Mouse (Mus musculus) kidney, embryonic 14.5 days (tissue): ENCODE measurements around the gene Rhebl1. TPM values are rescaled to one million over a fixed set of nuclear protein-coding genes. Genes with fewer than 3 reads are reported as not detected.
A peak's percentile ranks its signal among the peaks of the same experiment; 100 is the strongest.

ENCODE experiments used
- ATAC-seq: fragments of 200-750 bp; cut with Nextera tagmentation; 2 replicates; pipeline ENCODE4 v1.8.0; 2017; ENCODE audit warnings: moderate number of reproducible peaks, mild to moderate bottlenecking, moderate TSS enrichment, moderate library complexity; ENCODE audit not compliant: low FRiP score, low TSS enrichment
- H3K27ac ChIP-seq: fragments of 300-500 bp; sonication (generic); 2 replicates; pipeline ENCODE4 v1.5.1; 2014; ENCODE audit warnings: low read depth, mild to moderate bottlenecking, low read length, moderate library complexity, mixed read lengths
- H3K27me3 ChIP-seq: fragments of 300-500 bp; sonication (generic); 2 replicates; pipeline ENCODE4 v1.6.1; 2014; ENCODE audit warnings: mild to moderate bottlenecking, low read length; ENCODE audit not compliant: control insufficient read depth, insufficient read depth
- H3K36me3 ChIP-seq: fragments of 300-500 bp; sonication (generic); 2 replicates; pipeline ENCODE4 v1.6.1; 2014; ENCODE audit warnings: low read length, mixed read lengths; ENCODE audit not compliant: control insufficient read depth, insufficient read depth
- H3K4me1 ChIP-seq: fragments of 300-500 bp; sonication (generic); 2 replicates; pipeline ENCODE4 v1.6.1; 2014; ENCODE audit warnings: low read length, mixed read lengths; ENCODE audit not compliant: control insufficient read depth, insufficient read depth
- H3K4me2 ChIP-seq: fragments of 300-500 bp; sonication (generic); replicated peaks from 2 replicates; pipeline ENCODE4 v1.6.1; 2014; ENCODE audit warnings: low read depth, mild to moderate bottlenecking, low read length
- H3K4me3 ChIP-seq: fragments of 300-500 bp; sonication (generic); 2 replicates; pipeline ENCODE4 v1.5.1; 2014; ENCODE audit warnings: mild to moderate bottlenecking, low read length
- H3K9ac ChIP-seq: fragments of 300-500 bp; sonication (generic); 2 replicates; pipeline ENCODE4 v1.6.1; 2014; ENCODE audit warnings: low read depth, mild to moderate bottlenecking, low read length, moderate library complexity
- H3K9me3 ChIP-seq: fragments of 300-500 bp; sonication (generic); 2 replicates; pipeline ENCODE4 v1.6.1; 2016; ENCODE audit warnings: low read length; ENCODE audit not compliant: control insufficient read depth
- WGBS: fragments of 180-500 bp; shearing (Covaris S2); extraction: QIAGEN DNeasy Blood & Tissue Kit; methylation state at CpG from one replicate; pipeline ENCODE4 v1.1.7; 2014; 5-methylcytosine and 5-hydroxymethylcytosine counted together
- polyA plus RNA-seq: library from polyadenylated mRNA; unstranded; fragments of >200 nt; fragmentation: Nextera tagmentation; extraction: Ambion mirVana; gene quantifications from 2 replicates; pipeline ENCODE4 v1.2.1, GENCODE M21; 2014

The Rhebl1 gene
- polyA plus RNA-seq, 1 experiment from 2014 or later, result 14.4 TPM

GRCm38 (mm10) chr15:98897495-98897894 is 3.2 kb upstream of the Rhebl1 start:
- H3K27ac ChIP-seq, result no peak overlapping the region
- H3K9ac ChIP-seq, result no peak overlapping the region
- peak overlapping the region; percentile 31 for H3K4me3 ChIP-seq
- no peaks in the 10 kb centered on the region for H3K9me3 ChIP-seq
- H3K4me1 ChIP-seq, result peaks cover 40% of the 10 kb centered on the region
- WGBS, result 1% methylated on average over 10 of the region's 10 CpGs
- H3K4me2 ChIP-seq, result peak overlapping the region; percentile 38
- no peak for ATAC-seq
- H3K36me3 ChIP-seq, result no peaks in the 10 kb centered on the region
- peaks cover 71% of the 10 kb centered on the region for H3K27me3 ChIP-seq

GRCm38 (mm10) chr15:98895635-98896589 is 1.6 kb upstream of the Rhebl1 start:
- no peak for ATAC-seq
- H3K9ac ChIP-seq, result peak overlapping the region; percentile 54
- no peaks in the 10 kb centered on the region for H3K36me3 ChIP-seq
- peaks cover 73% of the 10 kb centered on the region for H3K27me3 ChIP-seq
- H3K4me1 ChIP-seq, result peaks cover 40% of the 10 kb centered on the region
- H3K9me3 ChIP-seq, result no peaks in the 10 kb centered on the region
- H3K27ac ChIP-seq, result no peak overlapping the region
- H3K4me2 ChIP-seq, result peak overlapping the region; percentile 49
- WGBS, result 3% methylated on average over 40 of the region's 41 CpGs
- H3K4me3 ChIP-seq, result peak overlapping the region; percentile 30

- Histone ChIP-seq H3K4me1 (peaks cover 40% of the 10 kb centered on the region), H3K36me3 (no peaks in the 10 kb centered on the region), H3K4me2 (peak overlapping the region; percentile 99), H3K4me3 (peak overlapping the region; percentile 55), H3K9me3 (no peaks in the 10 kb centered on the region), H3K27ac (no peak overlapping the region), H3K27me3 (peaks cover 73% of the 10 kb centered on the region), H3K9ac (no peak overlapping the region)
- no peak for ATAC-seq
- 2% methylated on average over 38 of the region's 38 CpGs for WGBS
Measured at GRCm38 (mm10) chr15:98894746-98895634, 650 bp upstream of the Rhebl1 start.

- no peak overlapping the region for H3K9ac ChIP-seq
- no peak overlapping the region for H3K4me2 ChIP-seq
- H3K27ac ChIP-seq, result no peak overlapping the region
- no peak overlapping the region for H3K4me3 ChIP-seq
- peaks cover 58% of the 10 kb centered on the region for H3K27me3 ChIP-seq
- 52% methylated on average over 4 of the region's 4 CpGs for WGBS
- no peaks in the 10 kb centered on the region for H3K36me3 ChIP-seq
- no peaks in the 10 kb centered on the region for H3K9me3 ChIP-seq
- ATAC-seq, result no peak
- peaks cover 36% of the 10 kb centered on the region for H3K4me1 ChIP-seq
Measured at GRCm38 (mm10) chr15:98893036-98893435, 1.3 kb downstream of the Rhebl1 start.

GRCm38 (mm10) chr15:98891907-98892606 is 2.3 kb downstream of the Rhebl1 start:
- ATAC-seq, result peak; percentile 36; the same call in 1 of the 2 replicates
- H3K9me3 ChIP-seq, result no peaks in the 10 kb centered on the region
- H3K4me3 ChIP-seq, result no peak overlapping the region
- 46% methylated on average over 6 of the region's 6 CpGs for WGBS
- H3K27me3 ChIP-seq, result peaks cover 48% of the 10 kb centered on the region
- H3K4me1 ChIP-seq, result peaks cover 27% of the 10 kb centered on the region
- no peak overlapping the region for H3K4me2 ChIP-seq
- H3K27ac ChIP-seq, result no peak overlapping the region
- H3K36me3 ChIP-seq, result no peaks in the 10 kb centered on the region
- H3K9ac ChIP-seq, result no peak overlapping the region

GRCm38 (mm10) chr15:98891198-98891742 is 3.1 kb downstream of the Rhebl1 start:
- Histone ChIP-seq H3K9me3 (no peaks in the 10 kb centered on the region), H3K4me1 (peaks cover 26% of the 10 kb centered on the region), H3K27me3 (peaks cover 40% of the 10 kb centered on the region), H3K4me3 (peak overlapping the region; percentile 17; the same call in 1 of the 2 replicates), H3K4me2 (peak overlapping the region; percentile 34), H3K9ac (no peak overlapping the region), H3K36me3 (no peaks in the 10 kb centered on the region), H3K27ac (no peak overlapping the region)
- ATAC-seq, result no peak
- WGBS, result 14% methylated on average over 19 of the region's 19 CpGs

GRCm38 (mm10) chr15:98887526-98887925 is 6.8 kb downstream of the Rhebl1 start:
- H3K27me3 ChIP-seq, result peaks cover 3% of the 10 kb centered on the region; the same call in 1 of the 2 replicates
- no peak overlapping the region for H3K4me3 ChIP-seq
- no peak overlapping the region for H3K27ac ChIP-seq
- no peaks in the 10 kb centered on the region for H3K4me1 ChIP-seq
- ATAC-seq, result no peak
- H3K36me3 ChIP-seq, result no peaks in the 10 kb centered on the region
- H3K9ac ChIP-seq, result no peak overlapping the region
- no peak overlapping the region for H3K4me2 ChIP-seq
- no peaks in the 10 kb centered on the region for H3K9me3 ChIP-seq
- WGBS, result 79% methylated on average over 7 of the region's 7 CpGs

GRCm38 (mm10) chr15:98886667-98887387 is 7.5 kb downstream of the Rhebl1 start:
- no peak overlapping the region for H3K4me3 ChIP-seq
- no peaks in the 10 kb centered on the region for H3K27me3 ChIP-seq
- no peak overlapping the region for H3K9ac ChIP-seq
- no peak overlapping the region for H3K4me2 ChIP-seq
- H3K4me1 ChIP-seq, result peaks cover under 1% of the 10 kb centered on the region; the same call in 1 of the 2 replicates
- H3K36me3 ChIP-seq, result no peaks in the 10 kb centered on the region
- no peak for ATAC-seq
- H3K9me3 ChIP-seq, result no peaks in the 10 kb centered on the region
- 69% methylated on average over 8 of the region's 8 CpGs for WGBS
- no peak overlapping the region for H3K27ac ChIP-seq
